Mouse (Mus musculus): Measurements from ENCODE around the gene Cd300lg.

- TF ChIP-seq CTCF (IDR thresholded peaks at IDR 0.05; ENCODE audit: borderline replicate concordance, control insufficient read depth, extremely low read depth, insufficient read depth, low read length, poor library complexity): no peak
- no peak for TF ChIP-seq POLR2A (IDR thresholded peaks at IDR 0.05; ENCODE audit: control insufficient read depth, extremely low read depth, insufficient read depth, low read length, poor library complexity)
These were observed 54.4 kb downstream of the Cd300lg start for GRCm38 (mm10) chr11:102095676-102096075.
